Mouse (Mus musculus) myocyte (in vitro differentiated cells): ENCODE results near the gene Rassf4. TPM values are rescaled to one million over a fixed set of nuclear protein-coding genes. Genes with fewer than 3 reads are reported as not detected.

Experiments used
- H3K27me3 ChIP-seq: one replicate; pipeline ENCODE4 v1.6.1; 2011; ENCODE audit not compliant: control insufficient read depth, insufficient read depth, insufficient read length
- H3K36me3 ChIP-seq: one replicate; pipeline ENCODE4 v1.6.1; 2011; ENCODE audit not compliant: control insufficient read depth, insufficient read depth
- H3K4me2 ChIP-seq: one replicate; pipeline ENCODE4 v1.6.1; 2011; ENCODE audit warnings: low read depth, control low read depth
- H3K4me3 ChIP-seq: one replicate; pipeline ENCODE4 v1.5.1; 2011; ENCODE audit warnings: mild to moderate bottlenecking, control low read depth, moderate library complexity
- H3K79me2 ChIP-seq: one replicate; pipeline ENCODE4 v1.6.1; 2011; ENCODE audit not compliant: control insufficient read depth, insufficient read depth
- H3ac ChIP-seq: one replicate; pipeline ENCODE4 v1.6.1; 2011; ENCODE audit not compliant: control insufficient read depth, insufficient read length
- CEBPB ChIP-seq: IDR thresholded peaks from 2 replicates; pipeline ENCODE4 v1.6.1; 2011; ENCODE audit warnings: mild to moderate bottlenecking, moderate library complexity; ENCODE audit not compliant: poor library complexity, insufficient read depth, severe bottlenecking
- E2F4 ChIP-seq: IDR thresholded peaks from one replicate; pipeline ENCODE4 v1.6.1; 2011; ENCODE audit warnings: mild to moderate bottlenecking, control low read depth, moderate library complexity; ENCODE audit not compliant: insufficient read depth
- MAX ChIP-seq: IDR thresholded peaks from one replicate; pipeline ENCODE4 v1.6.1; 2011; ENCODE audit warnings: low read depth, mild to moderate bottlenecking, control low read depth
- MYOD1 ChIP-seq, 3 experiments: IDR thresholded peaks; one replicate each; pipeline ENCODE4 v1.6.1; 2011; ENCODE audit warnings: control low read depth in 2 of 3, low read depth in 2 of 3, mild to moderate bottlenecking in 2 of 3, moderate library complexity in 1 of 3; ENCODE audit not compliant: insufficient read length in 2 of 3, control insufficient read depth in 1 of 3
- MYOG ChIP-seq, 3 experiments: IDR thresholded peaks; one replicate each; pipeline ENCODE4 v1.6.1; 2011; ENCODE audit warnings: control low read depth in 2 of 3, low read depth in 2 of 3, mild to moderate bottlenecking in 2 of 3; ENCODE audit not compliant: insufficient read length in 2 of 3, control insufficient read depth in 1 of 3, insufficient read depth in 1 of 3
- POLR2A ChIP-seq: IDR thresholded peaks from one replicate; pipeline ENCODE4 v1.6.1; 2011; ENCODE audit warnings: low read depth, mild to moderate bottlenecking, control low read depth, moderate library complexity; ENCODE audit not compliant: insufficient read length
- POLR2AphosphoS2 ChIP-seq: IDR thresholded peaks from one replicate; pipeline ENCODE4 v1.6.1; 2011; ENCODE audit warnings: low read depth, control low read depth; ENCODE audit not compliant: insufficient read length
- REST ChIP-seq: IDR thresholded peaks from one replicate; pipeline ENCODE4 v1.6.1; 2011; ENCODE audit warnings: mild to moderate bottlenecking, control low read depth, moderate library complexity; ENCODE audit not compliant: insufficient read depth, insufficient read length
- SRF ChIP-seq: IDR thresholded peaks from one replicate; pipeline ENCODE4 v1.6.1; 2011; ENCODE audit warnings: low read depth; ENCODE audit not compliant: control insufficient read depth, insufficient read length
- TCF12 ChIP-seq: IDR thresholded peaks from one replicate; pipeline ENCODE4 v1.6.1; 2011; ENCODE audit warnings: mild to moderate bottlenecking, control low read depth; ENCODE audit not compliant: poor library complexity, insufficient read depth, severe bottlenecking
- TCF3 ChIP-seq: IDR thresholded peaks from one replicate; pipeline ENCODE4 v1.6.1; 2011; ENCODE audit warnings: low read depth, control low read depth; ENCODE audit not compliant: insufficient read length
- USF1 ChIP-seq: IDR thresholded peaks from one replicate; pipeline ENCODE4 v1.6.1; 2011; ENCODE audit warnings: low read depth, mild to moderate bottlenecking, control low read depth, moderate library complexity
- polyA plus RNA-seq: library from polyadenylated mRNA; unstranded; fragments of >200 nt; fragmentation: generic; extraction: Trizol; gene quantifications from one replicate; pipeline ENCODE4 v1.2.1, GENCODE M21; 2012; ENCODE audit warnings: missing spikeins

Gene Rassf4
- polyA plus RNA-seq, 1 experiment = 0.86 TPM

DNA sequence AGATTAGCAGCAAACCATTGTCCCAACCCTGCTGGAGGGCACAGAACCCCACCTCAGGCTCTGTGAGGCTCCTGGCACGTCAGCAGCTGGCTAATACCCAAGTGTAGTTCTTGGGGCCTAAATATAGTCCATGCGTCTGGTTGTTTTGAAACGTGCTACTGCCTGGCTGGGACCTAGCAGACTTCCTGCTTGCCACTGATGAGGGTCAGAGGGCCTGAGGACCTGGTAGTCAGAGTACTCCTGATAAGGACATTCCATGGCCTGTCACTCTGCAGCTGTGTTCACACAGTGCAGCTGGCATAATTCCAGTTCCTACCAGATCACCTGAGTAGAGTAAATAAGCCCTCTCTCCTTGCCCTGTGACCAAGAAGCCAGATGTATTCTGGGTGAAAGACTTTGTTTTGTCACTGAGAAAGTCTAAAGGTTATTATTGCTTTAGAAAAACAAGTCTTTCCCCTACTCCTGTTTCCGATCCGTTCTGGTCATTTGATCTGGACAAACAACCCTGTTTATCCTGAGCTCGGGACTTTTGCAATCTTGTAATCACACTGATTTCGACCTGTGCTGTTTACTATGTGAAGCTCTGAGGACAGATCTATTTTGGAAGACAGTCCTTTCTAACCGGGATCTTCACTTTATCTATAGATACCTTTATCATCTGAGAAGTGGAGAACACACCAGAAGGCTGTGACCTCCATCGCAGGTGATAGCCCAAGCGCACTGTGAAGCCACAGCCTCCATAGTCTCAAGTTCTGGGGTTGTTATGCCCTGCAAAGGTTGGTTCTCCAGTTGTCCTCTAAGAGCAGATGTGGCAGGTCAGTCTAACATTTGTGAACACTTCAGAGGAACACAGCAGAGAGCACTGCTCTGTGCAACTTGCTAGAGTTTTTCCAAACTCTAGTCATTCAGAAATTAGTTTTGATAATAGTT lies 38.2 kb downstream of the Rassf4 start:
- Histone ChIP-seq H3K79me2 (no peaks in the 10 kb centered on the region), H3K4me3 (no peak overlapping the region), H3K36me3 (no peaks in the 10 kb centered on the region), H3ac (no peak overlapping the region), H3K4me2 (peak overlapping the region; percentile 39), H3K27me3 (no peaks in the 10 kb centered on the region)
- TF ChIP-seq SRF (no peak), MAX (no peak), TCF12 (no peak), E2F4 (no peak), USF1 (no peak), TCF3 (no peak), MYOD1 (IDR thresholded peaks at IDR 0.05; ENCODE audit: control insufficient read depth in 1 of 3, insufficient read length in 2 of 3, low read depth in 2 of 3) (no peak), POLR2AphosphoS2 (no peak), CEBPB (no peak), MYOG (IDR thresholded peaks at IDR 0.05; ENCODE audit: control insufficient read depth in 1 of 3, insufficient read depth in 1 of 3, insufficient read length in 2 of 3, low read depth in 2 of 3) (no peak), REST (no peak), POLR2A (no peak)

DNA sequence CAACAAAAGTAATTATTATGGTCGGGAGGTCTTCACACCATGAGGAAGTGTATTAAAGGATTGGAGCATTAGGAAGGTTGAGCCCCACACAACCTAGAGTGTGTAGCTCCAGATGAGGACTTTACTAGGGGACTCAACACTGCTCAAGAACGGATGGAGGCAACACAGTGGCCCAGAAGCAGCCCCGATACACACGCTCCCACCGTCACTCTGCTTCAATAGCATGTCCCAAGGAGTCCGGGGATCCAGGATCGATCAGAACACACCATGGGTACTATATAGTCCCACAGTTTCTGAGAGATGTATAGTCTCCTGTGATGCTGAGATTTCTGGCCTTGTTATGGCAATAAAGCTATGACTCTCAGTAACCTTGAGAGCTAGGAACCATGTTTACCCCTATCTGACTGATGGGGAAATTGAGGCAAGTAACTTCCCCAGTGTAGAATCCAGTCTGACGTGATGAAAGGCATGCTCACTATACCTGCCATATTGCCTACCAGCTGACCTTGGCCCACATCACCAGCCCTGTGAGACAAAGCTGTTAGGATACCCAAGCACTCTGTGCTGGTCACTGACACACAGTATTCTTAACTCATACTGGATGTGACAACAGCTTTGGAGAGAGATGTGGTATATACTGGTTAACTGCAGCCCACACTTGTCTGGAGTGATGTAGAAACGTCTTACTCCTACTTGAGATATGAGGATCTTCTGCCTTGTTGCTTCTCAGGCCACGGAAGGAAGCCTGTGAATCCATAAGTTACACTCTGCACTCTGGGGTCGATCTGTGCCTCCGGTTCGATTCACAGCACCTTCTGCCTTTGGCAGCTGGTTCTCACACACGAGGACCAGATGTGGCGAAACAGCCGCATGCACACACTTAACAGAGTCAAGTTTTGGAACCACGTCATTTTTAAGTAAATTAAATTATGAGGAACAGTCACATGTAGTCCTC lies 39.7 kb downstream of the Rassf4 start:
- H3K79me2 ChIP-seq = no peaks in the 10 kb centered on the region
- TF ChIP-seq MYOD1 (IDR thresholded peaks at IDR 0.05; ENCODE audit: control insufficient read depth in 1 of 3, insufficient read length in 2 of 3, low read depth in 2 of 3) = no peak
- no peak for TF ChIP-seq TCF3
- no peak for TF ChIP-seq REST
- TF ChIP-seq USF1 = no peak
- no peak for TF ChIP-seq MYOG (IDR thresholded peaks at IDR 0.05; ENCODE audit: control insufficient read depth in 1 of 3, insufficient read depth in 1 of 3, insufficient read length in 2 of 3, low read depth in 2 of 3)
- TF ChIP-seq MAX = no peak
- TF ChIP-seq CEBPB = no peak
- no peak for TF ChIP-seq SRF
- no peak for TF ChIP-seq E2F4
- TF ChIP-seq POLR2A = no peak
- TF ChIP-seq POLR2AphosphoS2 = no peak
- TF ChIP-seq TCF12 = no peak
- H3K27me3 ChIP-seq = no peaks in the 10 kb centered on the region
- H3K36me3 ChIP-seq = no peaks in the 10 kb centered on the region
- no peak overlapping the region for H3ac ChIP-seq
- no peak overlapping the region for H3K4me3 ChIP-seq
- no peak overlapping the region for H3K4me2 ChIP-seq

DNA sequence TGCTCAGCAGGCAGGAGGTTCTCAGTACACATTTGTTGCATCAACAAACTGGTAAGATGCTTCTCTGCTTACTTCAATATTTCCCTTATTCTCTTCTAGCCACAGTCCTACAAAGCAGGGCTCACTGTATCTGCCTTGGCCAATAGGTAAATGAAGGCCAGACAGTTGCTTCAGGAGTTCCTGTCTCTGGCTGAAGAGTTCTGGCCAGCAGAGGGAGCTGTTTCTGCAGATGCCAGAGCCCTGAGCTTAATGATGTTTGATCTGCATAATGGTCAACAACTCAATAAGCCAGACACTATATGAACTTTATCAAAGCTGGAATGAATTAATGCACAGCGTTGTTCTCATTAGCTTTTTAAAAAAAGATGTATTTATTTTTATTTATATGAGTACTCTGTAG lies 41.6 kb downstream of the Rassf4 start:
- H3K79me2 ChIP-seq = peaks cover 8% of the 10 kb centered on the region
- no peak overlapping the region for H3K4me2 ChIP-seq
- no peaks in the 10 kb centered on the region for H3K27me3 ChIP-seq

DNA sequence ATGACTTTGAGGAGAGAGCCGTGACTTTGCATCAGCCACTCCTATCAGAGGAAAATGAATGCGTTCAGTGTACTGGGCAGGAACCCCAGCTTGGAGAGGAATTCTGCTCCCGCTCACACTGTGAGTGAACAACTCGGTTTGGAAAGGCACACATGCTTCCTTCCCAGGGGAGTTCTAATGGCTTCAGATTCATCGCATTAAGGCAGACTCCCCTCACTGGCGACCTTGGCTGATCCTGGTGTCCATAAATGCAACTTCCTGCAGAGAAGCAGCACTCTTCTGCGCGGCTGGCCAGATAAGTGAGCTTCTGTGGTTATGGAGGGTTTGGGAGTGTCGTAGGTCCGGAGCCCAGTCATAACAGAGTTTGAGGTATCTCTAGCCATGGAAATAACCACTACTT lies 44.0 kb downstream of the Rassf4 start:
- Histone ChIP-seq H3ac (no peak overlapping the region), H3K4me3 (no peak overlapping the region), H3K79me2 (peaks cover 8% of the 10 kb centered on the region), H3K36me3 (no peaks in the 10 kb centered on the region), H3K27me3 (no peaks in the 10 kb centered on the region), H3K4me2 (no peak overlapping the region)
- no peak for TF ChIP-seq E2F4
- no peak for TF ChIP-seq TCF3
- TF ChIP-seq SRF = no peak
- TF ChIP-seq REST = no peak
- no peak for TF ChIP-seq MYOD1 (IDR thresholded peaks at IDR 0.05; ENCODE audit: control insufficient read depth in 1 of 3, insufficient read length in 2 of 3, low read depth in 2 of 3)
- no peak for TF ChIP-seq MYOG (IDR thresholded peaks at IDR 0.05; ENCODE audit: control insufficient read depth in 1 of 3, insufficient read depth in 1 of 3, insufficient read length in 2 of 3, low read depth in 2 of 3)
- no peak for TF ChIP-seq TCF12
- TF ChIP-seq CEBPB = no peak
- no peak for TF ChIP-seq POLR2A
- no peak for TF ChIP-seq USF1
- TF ChIP-seq POLR2AphosphoS2 = no peak
- no peak for TF ChIP-seq MAX

More for the DNA sequence above, 41.6 kb downstream of the Rassf4 start:
- Histone ChIP-seq H3ac (no peak overlapping the region), H3K36me3 (no peaks in the 10 kb centered on the region), H3K4me3 (no peak overlapping the region)
- TF ChIP-seq USF1 = no peak
- TF ChIP-seq POLR2A = no peak
- no peak for TF ChIP-seq CEBPB
- no peak for TF ChIP-seq POLR2AphosphoS2
- no peak for TF ChIP-seq E2F4
- TF ChIP-seq SRF = no peak
- TF ChIP-seq MAX = no peak
- TF ChIP-seq TCF3 = no peak
- no peak for TF ChIP-seq MYOD1 (IDR thresholded peaks at IDR 0.05; ENCODE audit: control insufficient read depth in 1 of 3, insufficient read length in 2 of 3, low read depth in 2 of 3)
- TF ChIP-seq MYOG (IDR thresholded peaks at IDR 0.05; ENCODE audit: control insufficient read depth in 1 of 3, insufficient read depth in 1 of 3, insufficient read length in 2 of 3, low read depth in 2 of 3) = no peak
- TF ChIP-seq TCF12 = no peak
